8 mouse cellular contexts compared by ENCODE assay signal in the genomic region with DNA sequence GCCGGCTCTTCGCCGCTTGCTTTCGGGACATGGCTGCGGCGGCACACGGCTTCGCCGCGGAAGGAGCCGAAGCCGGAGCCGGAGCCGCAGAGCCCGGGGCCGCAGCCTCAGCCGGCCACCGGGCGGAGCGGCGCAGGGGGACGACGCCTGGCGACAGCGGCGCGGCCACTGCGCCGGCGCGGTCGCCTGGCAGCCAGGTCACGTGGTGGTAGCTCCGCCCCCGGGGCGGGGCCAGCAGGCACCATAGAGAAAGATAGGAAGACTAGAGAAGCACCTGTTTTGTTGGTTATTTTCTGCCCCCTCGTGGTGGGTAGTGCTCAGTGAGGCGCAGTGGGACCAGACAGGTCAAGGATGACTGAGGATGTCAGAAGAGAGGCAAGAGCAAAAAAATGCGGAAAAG. TPM values are rescaled to one million over a fixed set of nuclear protein-coding genes. Genes with fewer than 3 reads are reported as not detected.
A peak's percentile ranks its signal among the peaks of the same experiment; 100 is the strongest.
DNase-seq lines count a peak whose midpoint lies in the region; ATAC-seq and TF ChIP-seq lines count a peak whose summit lies in the region.

Otud3 (minus strand) TSS at position 149 of the 400 bp plus-strand sequence.

- 0 out of 2 replicates have a peak, but pooled peaks cover 5% of the 10 kb centered on the region for H3K27me3 ChIP-seq in heart, embryonic 12.5 days (replicated peaks)
- no peaks in the 10 kb centered on the region for H3K27me3 ChIP-seq in kidney, postnatal 0 days (ENCODE audit: insufficient read depth, low read length)
- H3K27me3 ChIP-seq in liver, embryonic 11.5 days (replicated peaks; ENCODE audit: control insufficient read depth, insufficient read depth, low read length): no peaks in the 10 kb centered on the region; the same call in 1 of the 2 replicates
- no peaks in the 10 kb centered on the region for H3K27me3 ChIP-seq in stomach, embryonic 14.5 days (ENCODE audit: control insufficient read depth, insufficient read depth, low read length)

- 0 out of 2 replicates have a peak, but pooled peaks cover 4% of the 10 kb centered on the region for H3K36me3 ChIP-seq in heart, embryonic 12.5 days
- 0 out of 2 replicates have a peak, but pooled peaks cover 4% of the 10 kb centered on the region for H3K36me3 ChIP-seq in kidney, postnatal 0 days (ENCODE audit: insufficient read depth, low read length)
- H3K36me3 ChIP-seq in liver, embryonic 11.5 days (ENCODE audit: control insufficient read depth, insufficient read depth, low read length): no peaks in the 10 kb centered on the region; the same call in 1 of the 2 replicates
- H3K36me3 ChIP-seq in stomach, embryonic 14.5 days (ENCODE audit: control insufficient read depth, insufficient read depth, low read length): peaks cover 7% of the 10 kb centered on the region; the same call in 1 of the 2 replicates

- peak within 1 kb of the TSS; percentile 92 for H3K4me3 ChIP-seq in heart, embryonic 12.5 days
- H3K4me3 ChIP-seq in kidney, postnatal 0 days (replicated peaks; ENCODE audit: low read depth, low read length): peak within 1 kb of the TSS; percentile 79
- H3K4me3 ChIP-seq in liver, embryonic 11.5 days (ENCODE audit: low read depth, low read length): peak within 1 kb of the TSS; percentile 90
- peak within 1 kb of the TSS; percentile 93 for H3K4me3 ChIP-seq in stomach, embryonic 14.5 days (ENCODE audit: low read depth, low read length)

- peak; percentile 79 for TF ChIP-seq CTCF in kidney, postnatal 0 days (IDR thresholded peaks at IDR 0.05; ENCODE audit: low read depth)

- H3K9me3 ChIP-seq in heart, embryonic 12.5 days (replicated peaks): peaks cover 5% of the 10 kb centered on the region; the same call in 1 of the 2 replicates
- H3K9me3 ChIP-seq in kidney, postnatal 0 days (replicated peaks; ENCODE audit: low read length): no peaks in the 10 kb centered on the region
- H3K9me3 ChIP-seq in liver, embryonic 11.5 days (ENCODE audit: control insufficient read depth, low read length): no peaks in the 10 kb centered on the region
- no peaks in the 10 kb centered on the region for H3K9me3 ChIP-seq in stomach, embryonic 14.5 days (ENCODE audit: control insufficient read depth, low read depth, low read length)

- H3K27ac ChIP-seq in heart, embryonic 12.5 days (ENCODE audit: poor library complexity, severe bottlenecking): peak within 1 kb of the TSS; percentile 65
- peak within 1 kb of the TSS; percentile 75 for H3K27ac ChIP-seq in kidney, postnatal 0 days
- no peak within 1 kb of the TSS; the same call in 1 of the 2 replicates for H3K27ac ChIP-seq in liver, embryonic 11.5 days (ENCODE audit: low read depth, low read length)
- H3K27ac ChIP-seq in stomach, embryonic 14.5 days (ENCODE audit: low read length): no peak within 1 kb of the TSS; the same call in 1 of the 2 replicates

- H3K4me1 ChIP-seq in heart, embryonic 12.5 days (replicated peaks): peaks cover 9% of the 10 kb centered on the region
- peaks cover 7% of the 10 kb centered on the region for H3K4me1 ChIP-seq in kidney, postnatal 0 days (replicated peaks; ENCODE audit: insufficient read depth, low read length)
- peaks cover 6% of the 10 kb centered on the region; the same call in 1 of the 2 replicates for H3K4me1 ChIP-seq in liver, embryonic 11.5 days (replicated peaks; ENCODE audit: control insufficient read depth, insufficient read depth, low read length)
- 0 out of 2 replicates have a peak, but pooled peaks cover 3% of the 10 kb centered on the region for H3K4me1 ChIP-seq in stomach, embryonic 14.5 days (ENCODE audit: control insufficient read depth, insufficient read depth, low read length)

- WGBS in heart, embryonic 12.5 days: 1% methylated on average over 39 of the region's 39 CpGs
- WGBS in kidney, postnatal 0 days: under 1% methylated on average over 39 of the region's 39 CpGs
- WGBS in liver, embryonic 11.5 days: under 1% methylated on average over 39 of the region's 39 CpGs
- 1% methylated on average over 39 of the region's 39 CpGs for WGBS in stomach, embryonic 14.5 days

- H3K9ac ChIP-seq in heart, embryonic 12.5 days: peak within 1 kb of the TSS; percentile 94
- peak within 1 kb of the TSS; percentile 80 for H3K9ac ChIP-seq in kidney, postnatal 0 days (ENCODE audit: low read depth, low read length)
- peak within 1 kb of the TSS; percentile 81 for H3K9ac ChIP-seq in liver, embryonic 11.5 days (ENCODE audit: low read depth, low read length)
- peak within 1 kb of the TSS; percentile 81 for H3K9ac ChIP-seq in stomach, embryonic 14.5 days (replicated peaks; ENCODE audit: low read depth, low read length)

- peak; percentile 82 for ATAC-seq in erythroid progenitor cell, adult 5-6 weeks (replicated peaks; ENCODE audit: low FRiP score, poor library complexity, severe bottlenecking)
- peak; percentile 94 for ATAC-seq in heart, embryonic 12.5 days (ENCODE audit: insufficient number of reproducible peaks, low FRiP score)
- peak; percentile 96 for ATAC-seq in kidney, postnatal 0 days (replicated peaks; ENCODE audit: low FRiP score, low read depth)
- peak; percentile 97 for ATAC-seq in liver, embryonic 11.5 days (replicated peaks; ENCODE audit: low FRiP score)
- ATAC-seq in stomach, embryonic 14.5 days (ENCODE audit: insufficient number of reproducible peaks, insufficient read depth, low FRiP score, low read depth): peak; percentile 94

- peak; percentile 95 for DNase-seq in CD4-positive helper T cell, adult 2 months (ENCODE audit: low read depth, low spot score)
- peak; percentile 85 for DNase-seq in brain, embryonic 18.5 days (ENCODE audit: low read depth, low spot score)
- DNase-seq in kidney, postnatal 0 days (ENCODE audit: low spot score): peak; percentile 98
- peak; percentile 91 for DNase-seq in liver, embryonic 11.5 days (ENCODE audit: low spot score)
- peak; percentile 98 for DNase-seq in naive thymus-derived CD4-positive, alpha-beta T cell, adult 2 months (ENCODE audit: low read depth)

- peak within 1 kb of the TSS; percentile 99 for H3K4me2 ChIP-seq in heart, embryonic 12.5 days
- H3K4me2 ChIP-seq in kidney, postnatal 0 days (ENCODE audit: low read length): peak within 1 kb of the TSS; percentile 98
- H3K4me2 ChIP-seq in liver, embryonic 11.5 days: peak within 1 kb of the TSS; percentile 99
- H3K4me2 ChIP-seq in stomach, embryonic 14.5 days (replicated peaks; ENCODE audit: low read depth, low read length): peak within 1 kb of the TSS; percentile 97

RNA-seq across cellular contexts. Expression of gene Otud3, which starts in this region (rescaled TPM):
- not detected in 2 replicates for total RNA-seq in erythroid progenitor cell, adult 5-6 weeks (2015; ENCODE audit: low replicate concordance)
- 0.13 and 0.83 TPM in 2 replicates for total RNA-seq in erythroid progenitor cell, adult 5-6 weeks (2017; ENCODE audit: low replicate concordance)
- 3.6 and 3.8 TPM in 2 replicates for polyA plus RNA-seq in heart, embryonic 12.5 days (2016; fragmentation: Nextera tagmentation; extraction: Ambion mirVana)
- 3.1 and 3.5 TPM in 2 replicates for polyA plus RNA-seq in kidney, postnatal 0 days (2015; fragmentation: Nextera tagmentation; extraction: Ambion mirVana)
- polyA plus RNA-seq in liver, embryonic 11.5 days (2014; fragmentation: Nextera tagmentation; extraction: Ambion mirVana): 3.0 and 3.8 TPM in 2 replicates
- polyA plus RNA-seq in stomach, embryonic 14.5 days (2014; fragmentation: Nextera tagmentation; extraction: Ambion mirVana): 3.0 and 3.2 TPM in 2 replicates

Comparison
In these comparisons a context has a peak if more than half of its experiments do, and no peak if none do; other contexts are left out.
1. Peak in ATAC-seq in erythroid progenitor cell, adult 5-6 weeks; RNA of the gene not detected or under 1 TPM.
2. H3K27ac ChIP-seq: peak in heart, embryonic 12.5 days (single experiment) and kidney, postnatal 0 days (single experiment); none in liver, embryonic 11.5 days (single experiment) and stomach, embryonic 14.5 days (single experiment).
3. Peak in every context shown above with its lines, with median percentiles within 50 percentile points of each other: DNase-seq, ATAC-seq, H3K4me2 ChIP-seq, H3K4me3 ChIP-seq and H3K9ac ChIP-seq.